Mouse (Mus musculus) forebrain, embryonic 14.5 days (tissue): ENCODE measurements around the gene Afap1. TPM values are rescaled to one million over a fixed set of nuclear protein-coding genes. Genes with fewer than 3 reads are reported as not detected.
A peak's percentile ranks its signal among the peaks of the same experiment; 100 is the strongest.

Experiments
- ATAC-seq: fragments of 200-750 bp; cut with Nextera tagmentation; 2 replicates; pipeline ENCODE4 v1.8.0; 2017; ENCODE audit warnings: mild to moderate bottlenecking, moderate library complexity
- DNase-seq: peaks from one replicate; pipeline ENCODE4 v3.0.0-alpha.2; 2015; ENCODE audit warnings: low spot score
- H3K27ac ChIP-seq: fragments of 300-500 bp; sonication (generic); 2 replicates; pipeline ENCODE4 v1.5.1; 2014; ENCODE audit warnings: low read depth, mild to moderate bottlenecking, control low read depth, low read length, moderate library complexity
- H3K27me3 ChIP-seq: fragments of 300-500 bp; sonication (generic); replicated peaks from 2 replicates; pipeline ENCODE4 v1.6.1; 2014; ENCODE audit warnings: low read length, control low read depth, mixed read lengths; ENCODE audit not compliant: control insufficient read depth, insufficient read depth
- H3K36me3 ChIP-seq: fragments of 300-500 bp; sonication (generic); 2 replicates; pipeline ENCODE4 v1.6.1; 2014; ENCODE audit warnings: low read length, control low read depth; ENCODE audit not compliant: control insufficient read depth, insufficient read depth
- H3K4me1 ChIP-seq: fragments of 300-500 bp; sonication (generic); 2 replicates; pipeline ENCODE4 v1.6.1; 2014; ENCODE audit warnings: antibody characterized with exemption, low read length, control low read depth; ENCODE audit not compliant: control insufficient read depth, insufficient read depth
- H3K4me2 ChIP-seq: fragments of 300-500 bp; sonication (generic); 2 replicates; pipeline ENCODE4 v1.6.1; 2014; ENCODE audit warnings: mild to moderate bottlenecking, control low read depth, low read length
- H3K4me3 ChIP-seq: fragments of 300-500 bp; sonication (generic); 2 replicates; pipeline ENCODE4 v1.5.1; 2014; ENCODE audit warnings: low read depth, low read length, control low read depth
- H3K9ac ChIP-seq: fragments of 300-500 bp; sonication (generic); 2 replicates; pipeline ENCODE4 v1.6.1; 2014; ENCODE audit warnings: mild to moderate bottlenecking, low read length, control low read depth, moderate library complexity
- H3K9me3 ChIP-seq: fragments of 300-500 bp; sonication (generic); replicated peaks from 2 replicates; pipeline ENCODE4 v1.6.1; 2016; ENCODE audit warnings: low read length, control low read depth, mixed read lengths; ENCODE audit not compliant: control insufficient read depth
- WGBS: fragments of 180-500 bp; shearing (Covaris S2); extraction: QIAGEN DNeasy Blood & Tissue Kit; methylation state at CpG from one replicate; pipeline ENCODE4 v1.1.7; 2014; 5-methylcytosine and 5-hydroxymethylcytosine counted together
- polyA plus RNA-seq: library from polyadenylated mRNA; unstranded; fragments of >200 nt; fragmentation: Nextera tagmentation; extraction: Ambion mirVana; gene quantifications from 2 replicates; pipeline ENCODE4 v1.2.1, GENCODE M21; 2014

The Afap1 gene
- polyA plus RNA-seq, 1 experiment from 2014 or later = 36.9 TPM

GRCm38 (mm10) chr5:35981976-35982375 lies 88.9 kb downstream of the Afap1 start:
- H3K4me2 ChIP-seq = no peak overlapping the region
- H3K4me3 ChIP-seq = no peak overlapping the region
- peak; percentile 77 for ATAC-seq
- no peaks in the 10 kb centered on the region for H3K4me1 ChIP-seq
- no peak overlapping the region for H3K27ac ChIP-seq
- peak; percentile 84 for DNase-seq
- no peaks in the 10 kb centered on the region for H3K9me3 ChIP-seq
- WGBS = 42% methylated on average over 4 of the region's 4 CpGs
- no peaks in the 10 kb centered on the region for H3K27me3 ChIP-seq
- no peak overlapping the region for H3K9ac ChIP-seq
- H3K36me3 ChIP-seq = peaks cover 54% of the 10 kb centered on the region

- H3K9ac ChIP-seq = no peak overlapping the region
- no peaks in the 10 kb centered on the region for H3K4me1 ChIP-seq
- H3K27ac ChIP-seq = no peak overlapping the region
- H3K4me3 ChIP-seq = no peak overlapping the region
- H3K36me3 ChIP-seq = peaks cover 65% of the 10 kb centered on the region
- ATAC-seq (no peak), DNase-seq (peak; percentile 11)
- WGBS = 68% methylated on average over 8 of the region's 8 CpGs
- no peaks in the 10 kb centered on the region for H3K9me3 ChIP-seq
- no peaks in the 10 kb centered on the region for H3K27me3 ChIP-seq
- no peak overlapping the region for H3K4me2 ChIP-seq
These were observed 92.5 kb downstream of the Afap1 start for GRCm38 (mm10) chr5:35985611-35986010.

- 86% methylated on average over 8 of the region's 8 CpGs for WGBS
These were observed 95.0 kb downstream of the Afap1 start for GRCm38 (mm10) chr5:35988085-35988484.

GRCm38 (mm10) chr5:35989506-35989905 lies 96.4 kb downstream of the Afap1 start:
- Histone ChIP-seq H3K4me2 (no peak overlapping the region), H3K9me3 (no peaks in the 10 kb centered on the region), H3K4me1 (no peaks in the 10 kb centered on the region), H3K36me3 (peaks cover 73% of the 10 kb centered on the region), H3K4me3 (no peak overlapping the region), H3K27ac (no peak overlapping the region), H3K9ac (no peak overlapping the region), H3K27me3 (no peaks in the 10 kb centered on the region)
- ATAC-seq (no peak), DNase-seq (no peak)
- WGBS = 79% methylated on average over 6 of the region's 6 CpGs

More at GRCm38 (mm10) chr5:35988085-35988484, 95.0 kb downstream of the Afap1 start:
- Histone ChIP-seq H3K9ac (no peak overlapping the region), H3K4me1 (no peaks in the 10 kb centered on the region), H3K36me3 (peaks cover 69% of the 10 kb centered on the region), H3K27ac (no peak overlapping the region), H3K9me3 (no peaks in the 10 kb centered on the region), H3K27me3 (no peaks in the 10 kb centered on the region), H3K4me2 (no peak overlapping the region), H3K4me3 (no peak overlapping the region)
- DNase-seq (no peak), ATAC-seq (no peak)

- Histone ChIP-seq H3K27me3 (no peaks in the 10 kb centered on the region), H3K4me2 (no peak overlapping the region), H3K4me1 (no peaks in the 10 kb centered on the region), H3K27ac (no peak overlapping the region), H3K36me3 (peaks cover 70% of the 10 kb centered on the region), H3K4me3 (no peak overlapping the region), H3K9me3 (no peaks in the 10 kb centered on the region), H3K9ac (no peak overlapping the region)
- ATAC-seq = no peak
- DNase-seq = no peak
- 77% methylated on average over 11 of the region's 11 CpGs for WGBS
These were observed 97.0 kb downstream of the Afap1 start for GRCm38 (mm10) chr5:35989986-35990735.

- Histone ChIP-seq H3K36me3 (peaks cover 36% of the 10 kb centered on the region), H3K9me3 (no peaks in the 10 kb centered on the region), H3K27ac (no peak overlapping the region), H3K9ac (no peak overlapping the region), H3K4me3 (no peak overlapping the region), H3K4me1 (peaks cover 4% of the 10 kb centered on the region; the same call in 1 of the 2 replicates), H3K27me3 (no peaks in the 10 kb centered on the region), H3K4me2 (no peak overlapping the region)
- ATAC-seq = no peak
- WGBS = 83% methylated on average over 10 of the region's 10 CpGs
- no peak for DNase-seq
These were observed 110.7 kb downstream of the Afap1 start for GRCm38 (mm10) chr5:36003797-36004196.

GRCm38 (mm10) chr5:36006106-36006505 lies 113.0 kb downstream of the Afap1 start:
- H3K9ac ChIP-seq = no peak overlapping the region
- H3K4me1 ChIP-seq = peaks cover 4% of the 10 kb centered on the region; the same call in 1 of the 2 replicates
- DNase-seq = no peak
- no peaks in the 10 kb centered on the region for H3K9me3 ChIP-seq
- WGBS = 84% methylated on average over 8 of the region's 8 CpGs
- H3K27ac ChIP-seq = no peak overlapping the region
- H3K36me3 ChIP-seq = peaks cover 14% of the 10 kb centered on the region
- H3K27me3 ChIP-seq = no peaks in the 10 kb centered on the region
- no peak overlapping the region for H3K4me3 ChIP-seq
- no peak overlapping the region for H3K4me2 ChIP-seq
- no peak for ATAC-seq

GRCm38 (mm10) chr5:36006586-36006985 lies 113.5 kb downstream of the Afap1 start:
- Histone ChIP-seq H3K4me2 (no peak overlapping the region), H3K27me3 (no peaks in the 10 kb centered on the region), H3K27ac (no peak overlapping the region), H3K36me3 (peaks cover 10% of the 10 kb centered on the region; the same call in 1 of the 2 replicates), H3K9me3 (no peaks in the 10 kb centered on the region), H3K4me3 (no peak overlapping the region), H3K9ac (no peak overlapping the region), H3K4me1 (peaks cover 4% of the 10 kb centered on the region; the same call in 1 of the 2 replicates)
- ATAC-seq = no peak
- DNase-seq = no peak
- WGBS = 87% methylated on average over 5 of the region's 5 CpGs

- ATAC-seq (peak; percentile 45; the same call in 1 of the 2 replicates), DNase-seq (peak; percentile 62)
- H3K4me2 ChIP-seq = no peak overlapping the region
- H3K36me3 ChIP-seq = peaks cover 5% of the 10 kb centered on the region; the same call in 1 of the 2 replicates
- H3K9ac ChIP-seq = no peak overlapping the region
- peaks cover 4% of the 10 kb centered on the region; the same call in 1 of the 2 replicates for H3K4me1 ChIP-seq
- 62% methylated on average over 10 of the region's 10 CpGs for WGBS
- no peaks in the 10 kb centered on the region for H3K27me3 ChIP-seq
- no peak overlapping the region for H3K27ac ChIP-seq
- H3K4me3 ChIP-seq = no peak overlapping the region
- H3K9me3 ChIP-seq = no peaks in the 10 kb centered on the region
These were observed 114.5 kb downstream of the Afap1 start for GRCm38 (mm10) chr5:36007649-36008048.
